ENCODE assay signal across 20 mouse cellular contexts in genomic region chr9:10713641-10714040, GRCm38 (mm10).
"Had no signal": no experiment of that assay in that cellular context is flagged by ENCODE, and none has a peak within 500 bp of the region (broad histone marks: within the 10 kb centered on the region; RNA-seq: fewer than 3 reads in every experiment).

No protein-coding gene starts in this region.

- H3K9me3 ChIP-seq: midbrain, embryonic 10.5 days; midbrain, embryonic 13.5 days; neural tube, embryonic 13.5 days; neural tube, embryonic 15.5 days; stomach, embryonic 15.5 days had no signal

- H3K4me3 ChIP-seq: midbrain, embryonic 10.5 days; midbrain, embryonic 13.5 days; myocyte; neural tube, embryonic 13.5 days; neural tube, embryonic 15.5 days; stomach, embryonic 15.5 days had no signal

- H3K4me2 ChIP-seq: lung, embryonic 14.5 days; midbrain, embryonic 13.5 days; neural tube, embryonic 13.5 days; neural tube, embryonic 15.5 days; stomach, embryonic 15.5 days had no signal

- H3K4me1 ChIP-seq: midbrain, embryonic 10.5 days; midbrain, embryonic 13.5 days; neural tube, embryonic 13.5 days; neural tube, embryonic 15.5 days; stomach, embryonic 15.5 days had no signal

- DNase-seq: lung, adult 18-20 months; lung, embryonic 14.5 days; lung, postnatal 10 days; lung, postnatal 4 days; retina, postnatal 1 day; right cerebral cortex, adult 18-20 months; right cerebral cortex, postnatal 25 days; right cerebral cortex, postnatal 4 days; spleen, adult 18-20 months; thymus, adult 2 months; thymus, postnatal 25 days; thymus, postnatal 4 days had no signal

- ATAC-seq: midbrain, embryonic 13.5 days; midbrain, embryonic 16.5 days had no signal

- H3K27me3 ChIP-seq: midbrain, embryonic 13.5 days; neural tube, embryonic 13.5 days; neural tube, embryonic 15.5 days; stomach, embryonic 15.5 days had no signal

- H3K9ac ChIP-seq: lung, embryonic 14.5 days; midbrain, embryonic 13.5 days; neural tube, embryonic 13.5 days; neural tube, embryonic 15.5 days; stomach, embryonic 15.5 days had no signal

- H3K36me3 ChIP-seq: midbrain, embryonic 10.5 days; midbrain, embryonic 13.5 days; neural tube, embryonic 13.5 days; neural tube, embryonic 15.5 days; stomach, embryonic 15.5 days had no signal

- H3K27ac ChIP-seq: midbrain, embryonic 10.5 days; midbrain, embryonic 13.5 days; neural tube, embryonic 13.5 days; neural tube, embryonic 15.5 days; stomach, embryonic 15.5 days; stomach, postnatal 0 days had no signal
